Mouse (Mus musculus): ENCODE data around the gene Mycs. TPM values are rescaled to one million over a fixed set of nuclear protein-coding genes. Genes with fewer than 3 reads are reported as not detected.
A peak's percentile ranks its signal among the peaks of the same experiment; 100 is the strongest.

The Mycs gene
- polyA plus RNA-seq (2014; fragmentation: Nextera tagmentation; extraction: Ambion mirVana): not detected in 2 replicates

- Histone ChIP-seq H3K27ac (ENCODE audit: low read depth, low read length) (no peak within 1 kb of the TSS), H3K9ac (ENCODE audit: low read length) (no peak within 1 kb of the TSS), H3K4me3 (ENCODE audit: low read depth, low read length) (no peak within 1 kb of the TSS), H3K9me3 (ENCODE audit: control insufficient read depth, low read length) (no peaks in the 10 kb centered on the region), H3K4me2 (ENCODE audit: low read depth, low read length, severe bottlenecking) (peak within 1 kb of the TSS; percentile 32; the same call in 1 of the 2 replicates), H3K4me1 (replicated peaks; ENCODE audit: control insufficient read depth, insufficient read depth, low read length) (no peaks in the 10 kb centered on the region), H3K27me3 (ENCODE audit: control insufficient read depth, insufficient read depth, low read length) (no peaks in the 10 kb centered on the region), H3K36me3 (ENCODE audit: control insufficient read depth, insufficient read depth, low read length) (no peaks in the 10 kb centered on the region)
- no peak for ATAC-seq (replicated peaks; ENCODE audit: low FRiP score)
- 86% methylated on average over 3 of the region's 3 CpGs for WGBS
- DNase-seq (ENCODE audit: low spot score): no peak
Observed at GRCm38 (mm10) chrX:5469165-5469564, at the start of gene Mycs. TSS of gene Mycs (minus strand) at chrX:5469265.

GRCm38 (mm10) chrX:5468022-5468421 lies 1.0 kb downstream of the Mycs start:
- Histone ChIP-seq H3K9me3 (ENCODE audit: control insufficient read depth, low read length) (no peaks in the 10 kb centered on the region), H3K4me2 (ENCODE audit: low read depth, low read length, severe bottlenecking) (peak overlapping the region; percentile 32; the same call in 1 of the 2 replicates), H3K9ac (ENCODE audit: low read length) (no peak overlapping the region), H3K4me1 (replicated peaks; ENCODE audit: control insufficient read depth, insufficient read depth, low read length) (no peaks in the 10 kb centered on the region), H3K36me3 (ENCODE audit: control insufficient read depth, insufficient read depth, low read length) (no peaks in the 10 kb centered on the region), H3K27me3 (ENCODE audit: control insufficient read depth, insufficient read depth, low read length) (no peaks in the 10 kb centered on the region), H3K27ac (ENCODE audit: low read depth, low read length) (no peak overlapping the region), H3K4me3 (ENCODE audit: low read depth, low read length) (0 out of 2 replicates have a peak overlapping the region, but pooled peaks have one; percentile 7)
- WGBS: 14% methylated on average over 24 of the region's 24 CpGs
- ATAC-seq (replicated peaks; ENCODE audit: low FRiP score) (no peak), DNase-seq (ENCODE audit: low spot score) (no peak)

Other genes starting within 250 kb of the Mycs start
- not detected in 2 replicates for gene Btbd35f7, start 199.8 kb upstream of the Mycs start, polyA plus RNA-seq (2014; fragmentation: Nextera tagmentation; extraction: Ambion mirVana)